Mouse (Mus musculus) bone marrow macrophage, adult 2 months (primary cell): ENCODE measurements at regions not wholly inside any gene's neighbourhood (a gene's known extent, or its start where the extent isn't known, plus 50 kb on each side); places are given as distances from the start of the nearest gene placed in this dataset.

ENCODE experiments used
- CTCF ChIP-seq: IDR thresholded peaks from 2 replicates; pipeline ENCODE4 v1.5.1; 2012; ENCODE audit warnings: low read depth, mild to moderate bottlenecking, low read length, moderate library complexity
- POLR2A ChIP-seq: IDR thresholded peaks from 2 replicates; pipeline ENCODE4 v1.6.1; 2012; ENCODE audit warnings: mild to moderate bottlenecking, low read depth, low read length, borderline replicate concordance

DNA sequence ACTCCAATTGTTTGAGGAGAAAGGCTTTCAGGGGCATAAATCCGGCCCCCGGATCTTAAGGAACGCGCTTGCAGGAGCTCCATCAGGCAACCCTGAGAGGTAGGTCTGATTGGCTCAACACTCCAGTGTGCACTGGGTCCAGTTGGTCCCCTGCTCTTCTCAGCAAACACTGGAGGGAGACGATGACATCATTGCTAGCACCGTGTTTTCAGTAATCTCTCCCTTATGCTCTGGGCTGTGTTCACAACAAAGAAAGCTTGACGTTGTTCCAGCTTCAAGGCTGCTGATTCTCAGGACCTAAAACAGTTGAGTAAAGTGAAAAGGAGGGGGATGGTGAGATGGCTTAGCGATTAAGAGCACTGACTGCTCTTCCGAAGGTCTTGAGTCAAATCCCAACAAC lies 97.0 kb upstream of the Cxadr start:
- no peak for TF ChIP-seq CTCF
- TF ChIP-seq POLR2A, result no peak
